Mouse (Mus musculus) limb, embryonic 15.5 days (tissue): ENCODE results near the gene Pdlim5. TPM values are rescaled to one million over a fixed set of nuclear protein-coding genes. Genes with fewer than 3 reads are reported as not detected.

Experiments used
- ATAC-seq: fragments of 200-750 bp; cut with Nextera tagmentation; 2 replicates; pipeline ENCODE4 v1.8.0; 2017; ENCODE audit warnings: low read depth, moderate TSS enrichment; ENCODE audit not compliant: insufficient number of reproducible peaks, low FRiP score, low TSS enrichment
- H3K27ac ChIP-seq: fragments of 300-500 bp; sonication (generic); 2 replicates; pipeline ENCODE4 v1.5.1; 2015; ENCODE audit warnings: moderate library complexity, mild to moderate bottlenecking, inconsistent platforms
- H3K27me3 ChIP-seq: fragments of 300-500 bp; sonication (generic); 2 replicates; pipeline ENCODE4 v1.6.1; 2015; ENCODE audit warnings: inconsistent platforms
- H3K36me3 ChIP-seq: fragments of 300-500 bp; sonication (generic); 2 replicates; pipeline ENCODE4 v1.6.1; 2015; ENCODE audit warnings: inconsistent platforms
- H3K4me1 ChIP-seq: fragments of 300-500 bp; sonication (generic); 2 replicates; pipeline ENCODE4 v1.6.1; 2015; ENCODE audit warnings: inconsistent platforms
- H3K4me2 ChIP-seq: fragments of 300-500 bp; sonication (generic); 2 replicates; pipeline ENCODE4 v1.6.1; 2015; ENCODE audit warnings: mild to moderate bottlenecking, inconsistent platforms
- H3K4me3 ChIP-seq: fragments of 300-500 bp; sonication (generic); 2 replicates; pipeline ENCODE4 v1.5.1; 2015; ENCODE audit warnings: mild to moderate bottlenecking, inconsistent platforms
- H3K9ac ChIP-seq: fragments of 300-500 bp; sonication (generic); 2 replicates; pipeline ENCODE4 v1.6.1; 2015; ENCODE audit warnings: inconsistent platforms
- H3K9me3 ChIP-seq: fragments of 300-500 bp; sonication (generic); 2 replicates; pipeline ENCODE4 v1.6.1; 2016; ENCODE audit warnings: inconsistent platforms
- WGBS: fragments of 180-500 bp; shearing (Covaris S2); methylation state at CpG from one replicate; pipeline ENCODE4 v1.1.7; 2015; 5-methylcytosine and 5-hydroxymethylcytosine counted together
- polyA plus RNA-seq: library from polyadenylated mRNA; unstranded; fragments of >200 nt; fragmentation: Nextera tagmentation; extraction: Ambion mirVana; gene quantifications from 2 replicates; pipeline ENCODE4 v1.2.1, GENCODE M21; 2015

The Pdlim5 gene
- polyA plus RNA-seq, 1 experiment from 2014 or later = 45.8 TPM

- H3K27ac ChIP-seq = no peak overlapping the region
- peaks cover 3% of the 10 kb centered on the region; the same call in 1 of the 2 replicates for H3K27me3 ChIP-seq
- peaks cover 13% of the 10 kb centered on the region; the same call in 1 of the 2 replicates for H3K4me1 ChIP-seq
- 0 out of 2 replicates have a peak, but pooled peaks cover 3% of the 10 kb centered on the region for H3K36me3 ChIP-seq
- no peaks in the 10 kb centered on the region for H3K9me3 ChIP-seq
- no peak for ATAC-seq
- H3K4me3 ChIP-seq = peak overlapping the region; percentile 84
- H3K4me2 ChIP-seq = peak overlapping the region; percentile 82
- 37% methylated on average over 9 of the region's 9 CpGs for WGBS
- H3K9ac ChIP-seq = no peak overlapping the region
Observed at GRCm38 (mm10) chr3:142394000-142394411, 1.5 kb downstream of the Pdlim5 start.

- Histone ChIP-seq H3K9ac (no peak overlapping the region), H3K4me1 (peaks cover 13% of the 10 kb centered on the region; the same call in 1 of the 2 replicates), H3K4me3 (no peak overlapping the region), H3K36me3 (0 out of 2 replicates have a peak, but pooled peaks cover 3% of the 10 kb centered on the region), H3K27me3 (peaks cover 3% of the 10 kb centered on the region; the same call in 1 of the 2 replicates), H3K27ac (no peak overlapping the region), H3K4me2 (no peak overlapping the region), H3K9me3 (no peaks in the 10 kb centered on the region)
- no peak for ATAC-seq
- WGBS = 74% methylated on average over 5 of the region's 5 CpGs
Observed at GRCm38 (mm10) chr3:142391531-142391930, 4.0 kb downstream of the Pdlim5 start.

GRCm38 (mm10) chr3:142390288-142390687 is 5.2 kb downstream of the Pdlim5 start:
- peaks cover 13% of the 10 kb centered on the region; the same call in 1 of the 2 replicates for H3K4me1 ChIP-seq
- 0 out of 2 replicates have a peak, but pooled peaks cover 3% of the 10 kb centered on the region for H3K36me3 ChIP-seq
- H3K27me3 ChIP-seq = peaks cover 3% of the 10 kb centered on the region; the same call in 1 of the 2 replicates
- 58% methylated on average over 2 of the region's 2 CpGs for WGBS
- no peak overlapping the region for H3K4me3 ChIP-seq
- H3K9ac ChIP-seq = no peak overlapping the region
- H3K9me3 ChIP-seq = no peaks in the 10 kb centered on the region
- ATAC-seq = no peak
- H3K4me2 ChIP-seq = no peak overlapping the region
- no peak overlapping the region for H3K27ac ChIP-seq

GRCm38 (mm10) chr3:142388189-142388588 is 7.3 kb downstream of the Pdlim5 start:
- no peak overlapping the region for H3K4me2 ChIP-seq
- H3K36me3 ChIP-seq = 0 out of 2 replicates have a peak, but pooled peaks cover 3% of the 10 kb centered on the region
- peaks cover 4% of the 10 kb centered on the region; the same call in 1 of the 2 replicates for H3K4me1 ChIP-seq
- no peaks in the 10 kb centered on the region for H3K9me3 ChIP-seq
- H3K27me3 ChIP-seq = no peaks in the 10 kb centered on the region
- 54% methylated on average over 4 of the region's 4 CpGs for WGBS
- no peak overlapping the region for H3K4me3 ChIP-seq
- no peak for ATAC-seq
- H3K27ac ChIP-seq = no peak overlapping the region
- H3K9ac ChIP-seq = no peak overlapping the region

GRCm38 (mm10) chr3:142386505-142386904 is 9.0 kb downstream of the Pdlim5 start:
- ATAC-seq = no peak
- WGBS = 84% methylated on average over 4 of the region's 4 CpGs
- Histone ChIP-seq H3K36me3 (0 out of 2 replicates have a peak, but pooled peaks cover 2% of the 10 kb centered on the region), H3K4me1 (peaks cover 4% of the 10 kb centered on the region; the same call in 1 of the 2 replicates), H3K4me3 (no peak overlapping the region), H3K27ac (no peak overlapping the region), H3K9me3 (no peaks in the 10 kb centered on the region), H3K4me2 (no peak overlapping the region), H3K27me3 (no peaks in the 10 kb centered on the region), H3K9ac (no peak overlapping the region)

GRCm38 (mm10) chr3:142385690-142386089 is 9.8 kb downstream of the Pdlim5 start:
- 57% methylated on average over 2 of the region's 2 CpGs for WGBS
- H3K36me3 ChIP-seq = no peaks in the 10 kb centered on the region
- ATAC-seq = no peak

GRCm38 (mm10) chr3:142376638-142377037 is 18.9 kb downstream of the Pdlim5 start:
- no peak overlapping the region for H3K9ac ChIP-seq
- whole genome bisulfite sequencing = 64% methylated on average over 1 of the region's 1 CpGs
- no peak for ATAC-seq

More at GRCm38 (mm10) chr3:142385690-142386089, 9.8 kb downstream of the Pdlim5 start:
- H3K9ac ChIP-seq = no peak overlapping the region
- no peak overlapping the region for H3K4me2 ChIP-seq
- H3K4me3 ChIP-seq = no peak overlapping the region
- H3K4me1 ChIP-seq = peaks cover 4% of the 10 kb centered on the region; the same call in 1 of the 2 replicates
- H3K27me3 ChIP-seq = no peaks in the 10 kb centered on the region
- H3K27ac ChIP-seq = no peak overlapping the region
- no peaks in the 10 kb centered on the region for H3K9me3 ChIP-seq

GRCm38 (mm10) chr3:142375106-142375505 is 20.4 kb downstream of the Pdlim5 start:
- no peak overlapping the region for H3K4me2 ChIP-seq
- 0 out of 2 replicates have a peak, but pooled peaks cover 6% of the 10 kb centered on the region for H3K4me1 ChIP-seq
- H3K4me3 ChIP-seq = no peak overlapping the region
- H3K27ac ChIP-seq = no peak overlapping the region
- 38% methylated on average over 1 of the region's 1 CpGs for WGBS
- no peaks in the 10 kb centered on the region for H3K27me3 ChIP-seq
- no peak for ATAC-seq
- no peaks in the 10 kb centered on the region for H3K36me3 ChIP-seq
- H3K9me3 ChIP-seq = no peaks in the 10 kb centered on the region
- no peak overlapping the region for H3K9ac ChIP-seq

More at GRCm38 (mm10) chr3:142376638-142377037, 18.9 kb downstream of the Pdlim5 start:
- no peak overlapping the region for H3K4me2 ChIP-seq
- H3K9me3 ChIP-seq = no peaks in the 10 kb centered on the region
- H3K4me1 ChIP-seq = 0 out of 2 replicates have a peak, but pooled peaks cover 6% of the 10 kb centered on the region
- no peaks in the 10 kb centered on the region for H3K27me3 ChIP-seq
- no peaks in the 10 kb centered on the region for H3K36me3 ChIP-seq
- no peak overlapping the region for H3K27ac ChIP-seq
- no peak overlapping the region for H3K4me3 ChIP-seq

GRCm38 (mm10) chr3:142372465-142373147 is 22.9 kb downstream of the Pdlim5 start:
- Histone ChIP-seq H3K4me3 (no peak overlapping the region), H3K4me2 (no peak overlapping the region), H3K27ac (peak overlapping the region; percentile 47; the same call in 1 of the 2 replicates), H3K36me3 (no peaks in the 10 kb centered on the region), H3K27me3 (no peaks in the 10 kb centered on the region), H3K4me1 (0 out of 2 replicates have a peak, but pooled peaks cover 6% of the 10 kb centered on the region), H3K9me3 (no peaks in the 10 kb centered on the region), H3K9ac (no peak overlapping the region)
- WGBS = 60% methylated on average over 6 of the region's 6 CpGs
- no peak for ATAC-seq

- WGBS = 56% methylated on average over 9 of the region's 9 CpGs
- ATAC-seq = no peak
Observed at GRCm38 (mm10) chr3:142368411-142368810, 27.1 kb downstream of the Pdlim5 start.

GRCm38 (mm10) chr3:142362092-142362491 is 33.4 kb downstream of the Pdlim5 start:
- no peak overlapping the region for H3K9ac ChIP-seq
- H3K36me3 ChIP-seq = no peaks in the 10 kb centered on the region
- H3K9me3 ChIP-seq = no peaks in the 10 kb centered on the region
- no peak overlapping the region for H3K4me3 ChIP-seq
- whole genome bisulfite sequencing = 66% methylated on average over 6 of the region's 6 CpGs
- H3K4me2 ChIP-seq = no peak overlapping the region
- ATAC-seq = no peak
- H3K27ac ChIP-seq = no peak overlapping the region
- H3K27me3 ChIP-seq = no peaks in the 10 kb centered on the region
- H3K4me1 ChIP-seq = 0 out of 2 replicates have a peak, but pooled peaks cover 2% of the 10 kb centered on the region

More at GRCm38 (mm10) chr3:142368411-142368810, 27.1 kb downstream of the Pdlim5 start:
- Histone ChIP-seq H3K36me3 (no peaks in the 10 kb centered on the region), H3K27me3 (no peaks in the 10 kb centered on the region), H3K27ac (no peak overlapping the region), H3K4me1 (0 out of 2 replicates have a peak, but pooled peaks cover 3% of the 10 kb centered on the region), H3K9me3 (no peaks in the 10 kb centered on the region), H3K9ac (no peak overlapping the region), H3K4me3 (no peak overlapping the region), H3K4me2 (no peak overlapping the region)

- Histone ChIP-seq H3K4me3 (no peak overlapping the region), H3K36me3 (no peaks in the 10 kb centered on the region)
- ATAC-seq = no peak
Observed at GRCm38 (mm10) chr3:142358951-142359350, 36.5 kb downstream of the Pdlim5 start.

More at GRCm38 (mm10) chr3:142358951-142359350, 36.5 kb downstream of the Pdlim5 start:
- Histone ChIP-seq H3K4me2 (no peak overlapping the region), H3K4me1 (0 out of 2 replicates have a peak, but pooled peaks cover 2% of the 10 kb centered on the region), H3K9ac (no peak overlapping the region), H3K27me3 (no peaks in the 10 kb centered on the region), H3K27ac (no peak overlapping the region), H3K9me3 (no peaks in the 10 kb centered on the region)
